Mouse (Mus musculus): ENCODE results near the gene Slc35c2.
A peak's percentile ranks its signal among the peaks of the same experiment; 100 is the strongest.

The Slc35c2 gene

GRCm38 (mm10) chr2:165287202-165287984, at the start of gene Slc35c2:
Gene Slc35c2, minus strand, starts transcription at chr2:165287869.
- peak; percentile 91 to 92 for DNase-seq

GRCm38 (mm10) chr2:165337191-165337590, 49.5 kb upstream of the Slc35c2 start:
- peak; percentile 50 to 53 for DNase-seq

- peak; percentile 46 to 63 for DNase-seq
These were observed 45.0 kb upstream of the Slc35c2 start for GRCm38 (mm10) chr2:165332610-165333210.

GRCm38 (mm10) chr2:165329703-165330102, 42.0 kb upstream of the Slc35c2 start:
- no peak for DNase-seq

- DNase-seq = no peak
These were observed 41.1 kb upstream of the Slc35c2 start for GRCm38 (mm10) chr2:165328746-165329145.

- DNase-seq = no peak
These were observed 39.7 kb upstream of the Slc35c2 start for GRCm38 (mm10) chr2:165327386-165327785.

GRCm38 (mm10) chr2:165326304-165327190, 38.9 kb upstream of the Slc35c2 start, which contains the start of gene Elmo2:
Gene Elmo2, minus strand, starts transcription at chr2:165326479.
- DNase-seq = peak; percentile 98

- DNase-seq = no peak
These were observed 38.0 kb upstream of the Slc35c2 start for GRCm38 (mm10) chr2:165325521-165326303.

GRCm38 (mm10) chr2:165323928-165324327, 36.3 kb upstream of the Slc35c2 start:
- no peak for DNase-seq

GRCm38 (mm10) chr2:165323484-165323883, 35.8 kb upstream of the Slc35c2 start:
- no peak for DNase-seq

GRCm38 (mm10) chr2:165321981-165322735, 34.5 kb upstream of the Slc35c2 start:
- no peak for DNase-seq

GRCm38 (mm10) chr2:165321381-165321888, 33.8 kb upstream of the Slc35c2 start:
- no peak for DNase-seq

GRCm38 (mm10) chr2:165320531-165321150, 33.0 kb upstream of the Slc35c2 start:
- no peak for DNase-seq

- DNase-seq = no peak
These were observed 31.8 kb upstream of the Slc35c2 start for GRCm38 (mm10) chr2:165319503-165319902.

GRCm38 (mm10) chr2:165318941-165319340, 31.3 kb upstream of the Slc35c2 start:
- DNase-seq = no peak

- DNase-seq = no peak
These were observed 30.1 kb upstream of the Slc35c2 start for GRCm38 (mm10) chr2:165317621-165318263.

GRCm38 (mm10) chr2:165316837-165317473, 29.3 kb upstream of the Slc35c2 start:
- no peak for DNase-seq

GRCm38 (mm10) chr2:165316204-165316603, 28.5 kb upstream of the Slc35c2 start:
- no peak for DNase-seq

- no peak for DNase-seq
These were observed 26.5 kb upstream of the Slc35c2 start for GRCm38 (mm10) chr2:165314197-165314596.

- no peak for DNase-seq
These were observed 24.7 kb upstream of the Slc35c2 start for GRCm38 (mm10) chr2:165312381-165312780.
